Mouse (Mus musculus): ENCODE measurements around the gene Prmt9. TPM values are rescaled to one million over a fixed set of nuclear protein-coding genes. Genes with fewer than 3 reads are reported as not detected.

Gene Prmt9
- polyA plus RNA-seq, 1 experiment from 2014 or later, result 16.7 TPM

- Histone ChIP-seq H3K27ac (peak within 1 kb of the TSS; percentile 92), H3K4me3 (peak within 1 kb of the TSS; percentile 79), H3K9me3 (no peaks in the 10 kb centered on the region), H3K27me3 (no peaks in the 10 kb centered on the region), H3K4me2 (peak within 1 kb of the TSS; percentile 75), H3K4me1 (peaks cover 47% of the 10 kb centered on the region), H3K36me3 (no peaks in the 10 kb centered on the region), H3K9ac (peak within 1 kb of the TSS; percentile 78)
- ATAC-seq (ENCODE audit: insufficient number of reproducible peaks, low FRiP score, low TSS enrichment, low read depth), result peak; percentile 89
- under 1% methylated on average over 83 of the region's 95 CpGs for WGBS
Observed at GRCm38 (mm10) chr8:77517301-77518200, 31.6 kb upstream of the Prmt9 start, which contains the start of gene Arhgap10. TSS of gene Arhgap10 (minus strand) at chr8:77517953.

DNA sequence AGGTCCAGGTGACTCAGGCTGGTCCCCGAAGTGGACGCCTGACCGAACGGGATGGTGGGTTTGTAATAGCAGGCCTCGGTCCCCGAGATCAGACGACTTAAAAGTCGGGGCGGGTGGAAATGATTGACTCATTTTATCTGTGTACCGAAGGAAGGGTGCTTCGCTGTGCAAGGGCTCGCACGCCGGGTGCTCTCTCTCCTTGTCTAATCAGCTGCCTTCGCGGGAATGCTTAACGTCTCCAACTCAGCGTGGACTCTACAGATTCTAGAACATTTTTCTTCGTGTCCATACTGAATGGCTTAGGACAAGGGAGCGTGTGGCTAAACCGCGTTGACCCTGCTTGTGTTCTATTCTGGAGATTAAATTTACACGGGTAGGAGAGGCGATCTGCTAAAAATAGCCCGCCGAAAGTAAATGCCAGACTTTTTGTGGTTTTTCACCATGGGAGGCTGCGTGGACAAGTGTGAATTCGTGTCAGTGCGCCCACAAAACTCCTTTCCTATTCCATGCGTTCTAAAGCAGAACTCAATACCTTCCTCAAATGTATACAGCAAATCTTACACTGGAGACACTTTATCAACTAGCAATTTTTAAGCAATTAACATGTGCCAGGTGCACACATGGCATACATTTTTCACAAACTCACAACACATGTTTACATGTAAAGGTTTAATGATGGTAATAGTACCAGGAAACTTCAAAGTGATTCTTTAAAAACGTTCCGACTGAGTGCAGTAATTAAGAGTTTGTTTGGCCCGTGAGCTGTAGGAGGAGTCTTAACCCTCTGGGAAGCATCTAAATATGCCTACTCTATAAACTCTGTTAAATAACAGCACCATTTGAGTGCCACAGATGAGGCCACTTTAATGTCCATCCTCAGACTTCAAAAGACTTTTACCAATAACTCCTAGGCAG lies 30.7 kb upstream of the Prmt9 start:
- no peak for ATAC-seq (ENCODE audit: insufficient number of reproducible peaks, low FRiP score, low TSS enrichment, low read depth)
- H3K4me3 ChIP-seq, result peak overlapping the region; percentile 79
- H3K9me3 ChIP-seq, result no peaks in the 10 kb centered on the region
- no peaks in the 10 kb centered on the region for H3K36me3 ChIP-seq
- peak overlapping the region; percentile 54 for H3K9ac ChIP-seq
- 2% methylated on average over 33 of the region's 33 CpGs for WGBS
- H3K4me1 ChIP-seq, result peaks cover 47% of the 10 kb centered on the region
- H3K27ac ChIP-seq, result peak overlapping the region; percentile 92
- peak overlapping the region; percentile 75 for H3K4me2 ChIP-seq
- no peaks in the 10 kb centered on the region; the same call in 1 of the 2 replicates for H3K27me3 ChIP-seq

DNA sequence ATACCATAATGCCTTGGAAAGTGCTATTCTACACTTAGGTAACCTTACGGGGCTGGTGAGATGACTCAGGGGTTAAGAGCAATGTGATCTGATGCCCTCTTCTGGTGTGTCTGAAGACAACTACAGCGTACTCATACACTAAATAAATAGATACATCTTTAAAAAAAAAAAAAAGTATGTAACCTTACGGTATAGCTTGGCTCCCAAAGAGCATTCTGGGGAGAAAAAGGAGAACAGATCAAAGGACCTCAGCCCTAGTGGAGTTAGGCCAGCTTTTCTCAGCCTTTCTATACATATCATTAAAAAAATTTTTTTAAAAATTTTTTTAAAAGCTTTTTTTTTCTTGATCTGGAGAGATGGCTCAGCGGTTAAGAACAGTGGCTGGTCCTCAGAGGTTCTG lies 28.6 kb upstream of the Prmt9 start:
- peaks cover 35% of the 10 kb centered on the region for H3K4me1 ChIP-seq

DNA sequence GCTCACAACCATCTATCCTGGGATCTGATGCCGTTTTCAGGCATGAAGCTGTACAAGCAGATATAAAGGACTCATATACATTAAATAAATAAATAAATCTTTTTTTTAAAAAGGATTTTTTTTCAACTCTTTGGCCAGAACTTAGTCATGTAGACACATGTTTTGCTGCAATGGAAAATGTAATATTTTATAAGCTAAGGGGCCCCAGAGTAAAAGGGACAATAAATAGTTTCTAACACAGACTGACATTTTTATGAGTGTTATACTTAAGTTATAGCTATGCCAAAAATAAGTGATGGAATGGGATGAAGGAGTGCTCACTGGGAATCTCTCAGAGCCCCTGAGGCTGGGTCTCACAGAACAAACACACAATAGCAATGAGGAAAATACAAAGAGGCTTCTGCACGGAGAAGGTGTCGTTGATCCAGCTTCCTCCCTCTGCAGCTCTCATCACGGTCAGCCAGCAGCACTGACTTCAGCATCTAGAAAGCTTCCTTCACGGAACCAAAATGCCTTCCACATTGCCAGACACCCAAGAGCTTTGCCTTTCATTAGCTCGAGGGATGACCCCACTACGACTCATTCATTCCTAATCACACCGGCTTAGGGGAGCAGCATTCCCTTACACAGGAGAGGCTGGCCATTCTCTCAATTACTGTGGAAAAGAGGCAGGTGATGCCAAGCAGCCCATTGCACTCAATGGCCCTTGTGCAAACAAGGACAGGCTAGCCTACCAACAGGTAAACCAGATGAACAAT lies 28.0 kb upstream of the Prmt9 start:
- H3K4me3 ChIP-seq, result no peak overlapping the region
- H3K9ac ChIP-seq, result no peak overlapping the region
- no peak for ATAC-seq (ENCODE audit: insufficient number of reproducible peaks, low FRiP score, low TSS enrichment, low read depth)
- H3K4me2 ChIP-seq, result no peak overlapping the region
- H3K4me1 ChIP-seq, result peaks cover 29% of the 10 kb centered on the region
- H3K36me3 ChIP-seq, result no peaks in the 10 kb centered on the region
- H3K9me3 ChIP-seq, result no peaks in the 10 kb centered on the region
- WGBS, result 34% methylated on average over 8 of the region's 8 CpGs
- H3K27me3 ChIP-seq, result no peaks in the 10 kb centered on the region; the same call in 1 of the 2 replicates
- H3K27ac ChIP-seq, result no peak overlapping the region

More for the DNA sequence above, 28.6 kb upstream of the Prmt9 start:
- Histone ChIP-seq H3K9ac (no peak overlapping the region), H3K4me2 (no peak overlapping the region), H3K27me3 (no peaks in the 10 kb centered on the region; the same call in 1 of the 2 replicates), H3K4me3 (no peak overlapping the region), H3K36me3 (no peaks in the 10 kb centered on the region), H3K27ac (no peak overlapping the region), H3K9me3 (no peaks in the 10 kb centered on the region)
- WGBS, result 79% methylated on average over 4 of the region's 4 CpGs
- ATAC-seq (ENCODE audit: insufficient number of reproducible peaks, low FRiP score, low TSS enrichment, low read depth), result no peak

GRCm38 (mm10) chr8:77522984-77523383 lies 26.2 kb upstream of the Prmt9 start:
- no peaks in the 10 kb centered on the region for H3K9me3 ChIP-seq
- H3K27me3 ChIP-seq, result no peaks in the 10 kb centered on the region; the same call in 1 of the 2 replicates
- no peak overlapping the region for H3K27ac ChIP-seq
- no peaks in the 10 kb centered on the region for H3K36me3 ChIP-seq
- 60% methylated on average over 8 of the region's 8 CpGs for WGBS
- H3K4me1 ChIP-seq, result peaks cover 20% of the 10 kb centered on the region
- H3K4me3 ChIP-seq, result no peak overlapping the region
- no peak overlapping the region for H3K9ac ChIP-seq
- ATAC-seq (ENCODE audit: insufficient number of reproducible peaks, low FRiP score, low TSS enrichment, low read depth), result no peak
- no peak overlapping the region for H3K4me2 ChIP-seq

- WGBS, result 62% methylated on average over 14 of the region's 14 CpGs
- no peak overlapping the region for H3K27ac ChIP-seq
- ATAC-seq (ENCODE audit: insufficient number of reproducible peaks, low FRiP score, low TSS enrichment, low read depth), result no peak
- no peaks in the 10 kb centered on the region; the same call in 1 of the 2 replicates for H3K27me3 ChIP-seq
- H3K4me1 ChIP-seq, result peaks cover 13% of the 10 kb centered on the region; the same call in 1 of the 2 replicates
- H3K36me3 ChIP-seq, result no peaks in the 10 kb centered on the region
- no peak overlapping the region for H3K4me2 ChIP-seq
- no peaks in the 10 kb centered on the region for H3K9me3 ChIP-seq
- no peak overlapping the region for H3K4me3 ChIP-seq
- no peak overlapping the region for H3K9ac ChIP-seq
Observed at GRCm38 (mm10) chr8:77524018-77524615, 25.1 kb upstream of the Prmt9 start.

DNA sequence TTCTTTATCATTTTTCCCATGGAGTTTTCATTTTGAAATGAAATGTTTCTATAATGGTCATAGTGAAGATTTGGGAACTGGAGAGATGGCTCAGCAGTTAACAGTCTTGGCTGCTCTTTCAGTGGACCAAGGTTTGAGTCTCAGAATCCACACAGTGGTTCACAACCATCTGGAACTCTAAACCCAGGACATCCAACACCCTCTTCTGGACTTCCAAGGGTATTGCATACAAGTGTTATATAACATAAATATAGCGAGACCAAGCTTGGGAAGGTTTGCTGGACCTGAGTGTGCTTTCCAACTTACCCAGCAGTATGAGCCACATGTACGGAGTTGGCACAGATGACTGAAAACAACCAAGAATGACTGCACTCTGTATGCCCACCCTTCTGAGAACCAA lies 24.3 kb upstream of the Prmt9 start:
- H3K9me3 ChIP-seq, result no peaks in the 10 kb centered on the region
- H3K4me1 ChIP-seq, result peaks cover 12% of the 10 kb centered on the region; the same call in 1 of the 2 replicates
- no peak overlapping the region for H3K4me3 ChIP-seq
- H3K27me3 ChIP-seq, result no peaks in the 10 kb centered on the region; the same call in 1 of the 2 replicates
- H3K9ac ChIP-seq, result no peak overlapping the region
- ATAC-seq (ENCODE audit: insufficient number of reproducible peaks, low FRiP score, low TSS enrichment, low read depth), result no peak
- H3K36me3 ChIP-seq, result no peaks in the 10 kb centered on the region
- H3K27ac ChIP-seq, result no peak overlapping the region
- no peak overlapping the region for H3K4me2 ChIP-seq
- 98% methylated on average over 2 of the region's 2 CpGs for WGBS

DNA sequence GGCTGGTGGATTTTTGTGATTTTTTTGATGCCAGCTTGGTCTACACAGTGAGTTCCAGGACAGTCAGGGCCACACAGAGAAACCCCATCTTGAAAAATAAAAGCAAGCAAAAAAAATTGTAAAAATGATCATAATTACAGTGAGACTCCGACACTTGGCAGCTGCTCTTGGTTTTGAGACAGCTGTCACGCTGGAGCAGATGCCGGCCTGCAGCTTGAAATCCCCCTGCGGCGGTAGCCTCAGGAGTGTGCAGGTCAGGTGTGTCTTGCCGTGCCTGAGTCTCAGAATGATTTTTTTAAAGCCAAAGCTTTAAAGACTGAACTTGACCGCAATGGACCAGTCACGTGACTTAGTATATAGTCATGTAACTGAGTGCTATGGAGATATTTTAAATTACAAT lies 23.1 kb upstream of the Prmt9 start:
- no peak for ATAC-seq (ENCODE audit: insufficient number of reproducible peaks, low FRiP score, low TSS enrichment, low read depth)
- no peak overlapping the region for H3K27ac ChIP-seq
- H3K4me1 ChIP-seq, result peaks cover 7% of the 10 kb centered on the region; the same call in 1 of the 2 replicates
- H3K9me3 ChIP-seq, result no peaks in the 10 kb centered on the region
- WGBS, result 49% methylated on average over 8 of the region's 8 CpGs
- H3K4me3 ChIP-seq, result no peak overlapping the region
- no peak overlapping the region for H3K4me2 ChIP-seq
- H3K36me3 ChIP-seq, result no peaks in the 10 kb centered on the region
- H3K27me3 ChIP-seq, result no peaks in the 10 kb centered on the region; the same call in 1 of the 2 replicates
- no peak overlapping the region for H3K9ac ChIP-seq

GRCm38 (mm10) chr8:77534358-77534992 lies 14.7 kb upstream of the Prmt9 start:
- Histone ChIP-seq H3K4me3 (no peak overlapping the region), H3K9me3 (no peaks in the 10 kb centered on the region), H3K27ac (no peak overlapping the region), H3K4me2 (no peak overlapping the region), H3K36me3 (no peaks in the 10 kb centered on the region), H3K9ac (no peak overlapping the region), H3K27me3 (no peaks in the 10 kb centered on the region), H3K4me1 (no peaks in the 10 kb centered on the region)
- ATAC-seq (ENCODE audit: insufficient number of reproducible peaks, low FRiP score, low TSS enrichment, low read depth), result 0 out of 2 replicates have a peak, but pooled peaks have one; percentile 48
- 75% methylated on average over 8 of the region's 8 CpGs for WGBS

- Histone ChIP-seq H3K27ac (no peak overlapping the region), H3K9me3 (no peaks in the 10 kb centered on the region), H3K4me3 (no peak overlapping the region), H3K27me3 (no peaks in the 10 kb centered on the region), H3K36me3 (no peaks in the 10 kb centered on the region), H3K4me1 (no peaks in the 10 kb centered on the region), H3K4me2 (no peak overlapping the region), H3K9ac (no peak overlapping the region)
- WGBS, result 87% methylated on average over 5 of the region's 5 CpGs
- ATAC-seq (ENCODE audit: insufficient number of reproducible peaks, low FRiP score, low TSS enrichment, low read depth), result no peak
Observed at GRCm38 (mm10) chr8:77535026-77535595, 14.1 kb upstream of the Prmt9 start.

Measured in limb, embryonic 15.5 days (tissue).